Mouse (Mus musculus) small intestine, adult 10 weeks (tissue): ENCODE measurements around the gene Olfr518. TPM values are rescaled to one million over a fixed set of nuclear protein-coding genes. Genes with fewer than 3 reads are reported as not detected.

Experiments
- polyA plus RNA-seq: library from polyadenylated mRNA; stranded (reverse); fragments of 350-450 nt; fragmentation: Illumina TruSeq; extraction: RNeasy Lipid Tissue Mini Kit (QIAGEN cat#74804); gene quantifications from one replicate; pipeline ENCODE4 v1.2.3, GENCODE M21; 2014; ENCODE audit warnings: low replicate concordance

The Olfr518 gene
- not detected for polyA plus RNA-seq

DNA sequence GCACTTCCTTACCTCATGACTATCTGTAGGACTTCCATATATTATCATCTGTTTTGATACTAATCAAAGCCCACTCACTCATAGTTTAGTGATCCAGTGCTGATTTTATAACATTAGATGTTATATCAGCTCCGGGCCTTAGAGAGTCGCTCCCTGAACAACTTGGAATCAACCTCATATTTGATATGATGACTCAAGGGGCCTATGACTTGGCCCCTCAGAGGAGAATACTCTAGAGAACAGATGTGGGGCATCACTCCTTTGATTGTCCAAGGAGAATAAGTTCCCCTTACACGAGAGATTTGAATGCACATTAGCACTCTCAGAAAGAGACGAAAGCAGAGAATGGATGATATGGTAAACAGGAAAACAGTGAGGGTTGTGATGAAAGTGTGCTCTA is at the start of gene Olfr518:
Olfr518 (minus strand) TSS at position 101 of the 400 bp plus-strand sequence.

GRCm38 (mm10) chr7:108933794-108934731 is 49.3 kb upstream of the Olfr518 start, which contains the start of gene Eif3f:
TSS of gene Eif3f (plus strand) at chr7:108934417.

DNA sequence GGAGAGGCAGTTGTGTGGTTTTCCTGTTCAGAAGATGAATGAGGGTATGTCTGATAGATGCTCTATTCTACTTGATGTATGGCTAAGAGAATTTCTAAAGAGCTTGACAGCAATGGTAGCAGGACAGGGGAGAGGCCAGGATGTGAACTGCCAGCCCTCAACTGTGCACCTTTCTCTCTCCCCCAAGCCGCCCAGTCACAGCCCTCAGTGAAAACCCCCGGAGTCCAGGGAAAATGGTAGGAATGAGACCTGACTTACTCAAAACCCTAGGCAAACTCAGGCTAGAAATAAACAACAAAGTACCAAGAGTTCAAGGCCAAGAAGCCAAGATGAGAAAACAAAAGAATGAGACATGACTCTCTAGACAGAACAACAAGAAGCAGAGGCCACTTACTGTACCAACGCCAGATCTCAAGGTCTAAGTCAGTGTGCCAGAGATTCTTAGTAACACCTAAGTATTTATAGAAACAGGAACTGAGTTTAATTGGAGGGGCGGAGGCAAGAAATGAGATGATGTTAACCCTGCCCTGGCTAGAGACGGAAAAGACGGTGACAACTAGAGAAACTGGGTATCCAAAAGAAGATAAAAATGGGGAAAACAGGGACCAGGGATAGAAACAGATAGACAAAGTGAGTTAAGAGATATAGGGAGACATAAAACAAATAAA is 45.1 kb upstream of the Olfr518 start, which contains the start of gene Nlrp10:
Nlrp10 (minus strand) TSS at position 453 of the 668 bp plus-strand sequence.

GRCm38 (mm10) chr7:108894320-108894719 is 9.5 kb upstream of the Olfr518 start, which contains the start of gene Olfr519:
TSS of gene Olfr519 (minus strand) at chr7:108894420.

DNA sequence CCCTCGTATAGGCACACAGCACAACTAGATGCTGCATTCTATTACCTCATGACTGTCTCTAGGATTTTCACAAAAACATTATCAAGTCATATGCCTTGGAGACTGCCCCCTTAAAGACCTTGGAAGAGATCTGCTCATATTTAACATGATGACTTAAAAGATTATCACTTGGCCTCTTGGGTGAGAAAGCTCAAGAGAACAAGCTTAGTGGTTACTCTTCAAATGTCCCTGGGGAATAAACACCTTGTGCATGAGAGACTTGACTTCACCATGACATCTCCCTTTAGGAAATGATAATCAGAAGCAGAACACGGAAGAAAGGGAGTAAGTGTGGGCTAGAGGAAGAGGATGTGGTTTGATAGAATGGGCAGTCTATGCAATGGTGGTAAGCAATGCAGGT is 12.5 kb downstream of the Olfr518 start, which contains the start of gene Olfr517:
Olfr517 (minus strand) TSS at position 101 of the 400 bp plus-strand sequence.

DNA sequence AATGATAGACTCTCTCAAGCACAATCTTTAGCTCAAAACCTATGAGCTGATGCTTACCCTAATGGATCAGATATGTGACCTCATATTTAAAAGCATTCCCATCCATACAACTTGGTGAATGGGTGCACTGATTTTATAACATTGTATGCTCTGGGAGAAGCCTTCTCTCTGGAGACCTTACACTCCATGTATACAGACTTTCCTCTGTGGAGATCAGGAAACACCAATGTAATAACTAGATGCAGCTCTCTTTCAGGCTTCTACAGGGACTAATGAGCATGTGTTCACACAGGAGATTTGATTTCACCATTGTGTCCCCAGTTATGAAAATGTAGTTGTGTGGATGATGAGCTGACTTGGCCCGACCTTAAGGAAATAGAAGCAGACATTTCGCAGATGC is 34.4 kb downstream of the Olfr518 start, which contains the start of gene Olfr516:
Olfr516 (minus strand) TSS at position 101 of the 400 bp plus-strand sequence.

Other genes starting within 250 kb of the Olfr518 start
- gene Olfr509, start 233.1 kb downstream of the Olfr518 start, polyA plus RNA-seq: not detected
- gene Olfr510, start 218.6 kb downstream of the Olfr518 start, polyA plus RNA-seq: not detected
- not detected for gene Olfr512, start 171.7 kb downstream of the Olfr518 start, polyA plus RNA-seq
- not detected for gene Olfr513, start 134.0 kb downstream of the Olfr518 start, polyA plus RNA-seq
- not detected for gene Olfr514, start 59.0 kb downstream of the Olfr518 start, polyA plus RNA-seq
- not detected for gene Olfr516, start 34.5 kb downstream of the Olfr518 start, polyA plus RNA-seq
- gene Olfr517, start 12.6 kb downstream of the Olfr518 start, polyA plus RNA-seq: not detected
- not detected for gene Olfr519, start 9.4 kb upstream of the Olfr518 start, polyA plus RNA-seq
- 0.19 TPM for gene Nlrp10, start 45.2 kb upstream of the Olfr518 start, polyA plus RNA-seq
- gene Eif3f, start 49.4 kb upstream of the Olfr518 start, polyA plus RNA-seq: 19.4 TPM
- gene Tub, start 65.3 kb upstream of the Olfr518 start, polyA plus RNA-seq: 0.45 TPM
- 2.7 TPM for gene Ric3, start 198.3 kb upstream of the Olfr518 start, polyA plus RNA-seq